Mouse (Mus musculus) small intestine, adult 2 months (tissue): ENCODE measurements around the gene Lbhd2.

Experiments
- CTCF ChIP-seq: fragments of 200-500 bp; IDR thresholded peaks from 2 replicates; pipeline ENCODE4 v1.5.1; 2012; ENCODE audit warnings: low read depth, mild to moderate bottlenecking, control low read depth, inconsistent platforms, low read length, moderate library complexity, mixed read lengths; ENCODE audit not compliant: insufficient replicate concordance, insufficient read length; ENCODE audit errors: extremely low read depth
- POLR2A ChIP-seq: fragments of 200-500 bp; IDR thresholded peaks from 2 replicates; pipeline ENCODE4 v1.6.1; 2012; ENCODE audit warnings: low read depth, mild to moderate bottlenecking, control low read depth, inconsistent platforms, low read length, moderate library complexity

DNA sequence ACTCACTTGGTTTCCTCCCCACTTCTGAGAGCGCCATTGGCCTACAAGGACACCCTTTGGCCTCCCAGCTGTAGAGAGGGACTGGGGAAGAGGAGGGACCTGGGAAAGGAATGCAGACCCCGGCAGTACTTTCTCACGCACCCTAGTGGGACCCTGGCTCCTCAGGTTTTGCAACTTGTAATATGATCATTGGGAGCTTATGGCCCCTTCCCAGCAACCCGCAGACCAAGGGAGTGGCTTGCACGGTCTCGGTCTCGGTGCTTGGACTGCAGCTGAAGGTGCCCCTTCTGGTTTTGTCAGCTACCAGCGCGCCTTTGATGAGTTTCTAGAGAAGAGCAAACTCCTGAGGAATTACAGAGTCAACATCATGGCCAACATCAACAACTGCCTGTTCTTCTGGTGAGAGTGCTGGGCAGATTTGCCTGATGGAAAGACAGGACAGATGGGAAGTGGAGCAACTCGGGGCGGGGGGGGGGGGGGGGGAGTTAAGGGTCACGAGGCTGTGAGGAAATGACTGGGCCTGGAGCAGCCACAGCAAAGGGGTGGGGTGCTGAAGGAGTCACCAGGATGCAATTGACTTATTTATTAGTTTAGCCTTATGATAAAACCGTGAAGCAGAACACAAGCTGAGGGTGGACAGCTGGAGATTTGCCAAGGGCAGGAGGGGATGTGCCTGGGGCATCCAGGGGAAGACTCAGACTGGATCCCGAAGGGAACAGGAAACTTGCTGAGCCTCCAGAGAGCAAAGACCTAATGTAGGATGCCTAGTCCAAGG, 42.5 kb downstream of the Lbhd2 start:
- TF ChIP-seq CTCF (no peak), POLR2A (no peak)
